Mouse (Mus musculus) bone marrow macrophage, adult 2 months (primary cell): ENCODE data around the gene Olfr461.

Source experiments
- CTCF ChIP-seq: IDR thresholded peaks from 2 replicates; pipeline ENCODE4 v1.5.1; 2012; ENCODE audit warnings: low read depth, mild to moderate bottlenecking, low read length, moderate library complexity
- POLR2A ChIP-seq: IDR thresholded peaks from 2 replicates; pipeline ENCODE4 v1.6.1; 2012; ENCODE audit warnings: mild to moderate bottlenecking, low read depth, low read length, borderline replicate concordance

- no peak for TF ChIP-seq CTCF
- no peak for TF ChIP-seq POLR2A
These were observed 40.1 kb upstream of the Olfr461 start for GRCm38 (mm10) chr6:40594804-40595550.
